Mouse (Mus musculus) kidney, adult 2 months (tissue): ENCODE measurements at regions not wholly inside any gene's neighbourhood (a gene's known extent, or its start where the extent isn't known, plus 50 kb on each side); places are given as distances from the start of the nearest gene placed in this dataset.
"Not testable (repeated sequence)": the region's sequence is repeated elsewhere in the genome, so short reads cannot be mapped to it uniquely, and the experiment has no call there.

Experiments used
- DNase-seq: peaks from one replicate; pipeline ENCODE4 v3.0.0; 2021
- H3K27ac ChIP-seq: fragments of 200-500 bp; 2 replicates; pipeline ENCODE4 v1.5.1; 2012; ENCODE audit warnings: low read depth, low read length, control low read depth, inconsistent platforms; ENCODE audit not compliant: insufficient read depth
- H3K27me3 ChIP-seq: fragments of 200-500 bp; replicated peaks from 2 replicates; pipeline ENCODE4 v1.6.1; 2012; ENCODE audit warnings: mild to moderate bottlenecking, moderate library complexity, low read length, inconsistent platforms; ENCODE audit not compliant: control insufficient read depth, insufficient read depth
- H3K36me3 ChIP-seq: fragments of 200-500 bp; 2 replicates; pipeline ENCODE4 v1.6.1; 2012; ENCODE audit warnings: mild to moderate bottlenecking, moderate library complexity, low read length, inconsistent platforms; ENCODE audit not compliant: control insufficient read depth, insufficient read depth
- H3K4me1 ChIP-seq: fragments of 200-500 bp; 2 replicates; pipeline ENCODE4 v1.6.1; 2011; ENCODE audit warnings: low read length; ENCODE audit not compliant: control insufficient read depth, insufficient read depth
- H3K4me3 ChIP-seq: fragments of 200-500 bp; 2 replicates; pipeline ENCODE4 v1.5.1; 2011; ENCODE audit warnings: mild to moderate bottlenecking, low read depth, low read length, control low read depth; ENCODE audit not compliant: insufficient read depth
- CTCF ChIP-seq: fragments of 200-500 bp; conservative IDR thresholded peaks from 2 replicates; pipeline ENCODE4 v1.5.1; 2011; ENCODE audit warnings: low read depth, mild to moderate bottlenecking, control low read depth, low read length, moderate library complexity, mixed read lengths; ENCODE audit not compliant: insufficient read depth, insufficient read length
- POLR2A ChIP-seq: fragments of 200-500 bp; IDR thresholded peaks from one replicate; pipeline ENCODE4 v1.6.1; 2011; ENCODE audit warnings: low read depth, low read length, control low read depth
- WGBS: fragments of 180-500 bp; shearing (Covaris S2); methylation state at CpG from one replicate; pipeline ENCODE4 v1.1.7; 2018; 5-methylcytosine and 5-hydroxymethylcytosine counted together

DNA sequence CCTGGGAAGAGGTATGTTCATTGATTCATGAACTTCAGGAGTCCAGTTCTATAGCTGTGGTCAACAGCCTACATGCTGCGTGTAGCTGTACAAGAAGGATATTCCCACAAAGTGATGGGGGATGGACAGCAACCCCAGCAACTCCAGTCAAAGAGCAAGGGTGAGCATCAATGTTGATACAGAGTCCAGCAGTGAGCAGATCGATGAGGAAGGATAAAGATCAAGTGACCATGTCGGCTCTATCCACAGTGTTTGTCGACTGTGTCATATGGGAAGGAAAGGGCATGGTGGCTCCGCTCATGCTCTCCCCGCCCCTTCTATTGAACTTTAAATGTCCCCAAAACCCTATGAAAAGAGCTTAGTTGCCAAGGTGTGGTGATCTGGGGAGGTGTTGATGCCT, 196.6 kb downstream of the Fam43a start:
- WGBS: 94% methylated on average over 6 of the region's 6 CpGs
- Histone ChIP-seq H3K27me3 (no peaks in the 10 kb centered on the region), H3K4me1 (peaks cover 24% of the 10 kb centered on the region; the same call in 1 of the 2 replicates), H3K36me3 (no peaks in the 10 kb centered on the region), H3K4me3 (no peak overlapping the region), H3K27ac (0 out of 2 replicates have a peak overlapping the region, but pooled peaks have one; percentile 6)
- DNase-seq: no peak
- TF ChIP-seq POLR2A: no peak
- no peak for TF ChIP-seq CTCF

DNA sequence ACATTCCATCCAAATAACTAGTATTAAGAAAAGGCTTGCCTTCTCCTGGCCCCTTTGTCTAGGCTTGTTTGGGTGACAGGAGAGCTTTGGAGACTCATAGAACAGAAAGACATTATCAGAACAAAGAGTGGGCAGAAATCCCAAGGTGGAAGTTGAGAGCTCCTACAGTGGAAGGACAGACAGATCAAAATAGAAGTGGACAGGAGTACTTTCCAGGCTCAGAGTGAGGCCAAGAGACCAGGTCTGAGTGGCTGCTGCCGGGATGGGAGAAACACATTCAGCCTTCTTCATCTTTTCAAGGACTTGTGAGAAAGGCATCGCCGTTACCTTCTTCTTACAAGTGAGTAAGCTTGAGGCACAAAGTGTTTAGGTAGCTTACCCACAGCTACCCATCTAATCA, 197.5 kb downstream of the Fam43a start:
- peaks cover 20% of the 10 kb centered on the region; the same call in 1 of the 2 replicates for H3K4me1 ChIP-seq
- no peaks in the 10 kb centered on the region for H3K27me3 ChIP-seq
- no peaks in the 10 kb centered on the region for H3K36me3 ChIP-seq
- H3K27ac ChIP-seq: no peak overlapping the region
- TF ChIP-seq POLR2A (no peak), CTCF (no peak)
- DNase-seq: no peak
- no peak overlapping the region for H3K4me3 ChIP-seq
- WGBS: 99% methylated on average over 3 of the region's 3 CpGs

DNA sequence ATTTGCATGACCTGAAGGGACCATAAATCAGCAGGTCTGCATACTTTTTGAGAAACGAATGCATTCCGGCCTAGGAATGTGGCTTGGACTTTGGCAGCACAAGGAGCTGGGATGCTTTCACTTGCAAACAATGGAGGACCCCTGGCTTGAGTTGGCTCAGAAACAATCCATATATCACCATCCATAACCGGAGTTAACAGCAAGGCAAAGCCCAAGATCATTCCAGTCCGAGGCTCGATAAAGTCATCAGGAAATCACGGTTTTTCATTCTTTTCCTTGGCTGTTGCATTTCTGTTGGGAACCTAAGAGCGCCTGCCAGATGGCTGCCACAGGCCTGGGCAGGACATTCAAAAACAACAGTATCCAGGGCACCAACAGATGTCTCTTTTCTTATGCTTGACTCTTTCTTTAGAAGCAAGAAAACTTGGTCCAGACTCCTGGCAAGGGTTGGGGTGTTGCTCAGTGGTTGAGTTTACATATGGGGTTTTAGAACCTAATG, 198.5 kb downstream of the Fam43a start:
- TF ChIP-seq CTCF (no peak), POLR2A (no peak)
- no peaks in the 10 kb centered on the region for H3K27me3 ChIP-seq
- H3K36me3 ChIP-seq: no peaks in the 10 kb centered on the region
- peak overlapping the region; percentile 57 for H3K27ac ChIP-seq
- 34% methylated on average over 7 of the region's 7 CpGs for WGBS
- DNase-seq: peak; percentile 66
- H3K4me3 ChIP-seq: no peak overlapping the region
- H3K4me1 ChIP-seq: peaks cover 17% of the 10 kb centered on the region; the same call in 1 of the 2 replicates

DNA sequence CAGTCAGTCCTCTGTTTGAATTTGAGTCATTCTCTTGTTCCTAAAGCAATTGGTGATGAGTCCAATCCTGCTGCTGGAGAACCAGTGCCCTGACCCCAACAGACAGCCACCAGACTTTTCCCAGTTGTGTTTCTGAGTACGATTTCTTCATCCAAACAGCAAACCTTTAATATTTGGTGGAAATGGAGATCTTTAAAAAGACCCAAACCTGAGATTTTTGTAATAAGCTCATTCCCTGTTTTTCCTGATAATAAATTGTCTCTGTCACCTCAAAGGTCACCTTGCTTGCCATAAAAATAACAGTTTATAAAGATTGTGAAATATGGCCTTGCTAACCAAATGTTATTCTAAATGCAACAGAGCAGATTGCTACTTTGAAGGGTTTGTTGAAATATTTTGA, 199.0 kb downstream of the Fam43a start:
- no peaks in the 10 kb centered on the region for H3K36me3 ChIP-seq
- WGBS: 90% methylated on average over 1 of the region's 1 CpGs
- no peak for DNase-seq
- H3K4me3 ChIP-seq: no peak overlapping the region
- H3K4me1 ChIP-seq: peaks cover 13% of the 10 kb centered on the region; the same call in 1 of the 2 replicates
- H3K27ac ChIP-seq: peak overlapping the region; percentile 57
- no peaks in the 10 kb centered on the region for H3K27me3 ChIP-seq
- no peak for TF ChIP-seq CTCF
- TF ChIP-seq POLR2A: no peak

DNA sequence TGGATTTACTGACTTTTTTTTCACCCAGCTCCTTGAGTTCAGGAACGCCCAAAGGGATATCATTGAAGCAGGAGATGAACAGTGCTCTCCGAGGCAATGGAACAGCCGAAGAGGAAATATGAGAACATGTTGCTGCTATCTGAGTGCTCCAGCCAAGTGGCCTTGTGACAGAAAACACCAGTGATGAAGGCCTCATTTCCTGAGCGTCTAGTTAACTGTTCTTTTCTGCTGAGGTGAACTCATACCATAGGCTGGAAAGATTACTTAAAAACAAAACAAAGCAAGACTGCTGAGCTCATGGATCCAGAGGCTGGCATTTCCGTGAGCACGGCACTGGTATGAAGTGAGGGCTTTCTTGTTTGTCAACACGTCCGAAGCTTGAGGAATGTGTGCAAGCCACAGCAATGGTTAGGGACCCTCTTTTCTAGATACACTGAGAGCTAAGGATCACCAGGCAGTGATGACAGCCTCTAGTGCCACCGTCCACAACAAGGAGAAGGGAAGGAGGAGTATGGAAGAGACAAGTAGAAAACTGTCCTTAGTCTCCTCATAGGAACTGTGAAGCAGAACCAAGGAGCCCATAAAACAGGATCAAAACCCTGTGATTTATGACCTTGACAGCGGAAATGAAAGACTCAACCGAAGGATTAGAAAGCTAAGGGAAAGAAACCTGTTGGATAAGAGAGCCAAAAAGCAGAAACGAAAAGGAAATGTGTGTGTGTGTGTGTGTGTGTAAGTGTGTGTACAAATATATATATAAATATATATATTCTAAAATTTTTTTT, 200.4 kb downstream of the Fam43a start:
- WGBS: 41% methylated on average over 12 of the region's 12 CpGs
- H3K27ac ChIP-seq: peak overlapping the region; percentile 41

DNA sequence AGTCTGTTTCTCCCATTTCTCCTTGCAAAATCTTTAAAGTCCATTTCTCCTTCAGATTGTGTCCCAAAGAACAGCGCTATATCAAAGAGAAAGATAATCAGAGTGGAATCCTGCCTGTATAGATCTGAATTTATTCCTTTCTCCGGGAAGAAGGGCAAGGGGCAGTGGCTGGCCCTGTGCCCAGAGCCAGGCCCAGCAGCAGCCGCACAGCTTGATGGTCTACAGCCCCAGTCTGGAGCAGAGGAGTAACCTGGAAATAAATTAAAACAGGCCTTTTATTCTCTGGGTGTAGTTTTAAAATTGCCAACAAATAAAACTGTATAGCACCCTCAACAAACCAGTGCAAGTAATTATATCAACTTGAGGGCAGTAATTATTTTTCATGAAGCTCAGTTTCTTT, 204.5 kb downstream of the Fam43a start:
- 38% methylated on average over 3 of the region's 3 CpGs for WGBS
- no peaks in the 10 kb centered on the region for H3K27me3 ChIP-seq
- peaks cover 7% of the 10 kb centered on the region; the same call in 1 of the 2 replicates for H3K4me1 ChIP-seq
- no peaks in the 10 kb centered on the region for H3K36me3 ChIP-seq
- H3K27ac ChIP-seq: no peak overlapping the region
- H3K4me3 ChIP-seq: no peak overlapping the region
- no peak for TF ChIP-seq POLR2A
- no peak for TF ChIP-seq CTCF
- DNase-seq: no peak

More for the DNA sequence above, 200.4 kb downstream of the Fam43a start:
- peaks cover 12% of the 10 kb centered on the region; the same call in 1 of the 2 replicates for H3K4me1 ChIP-seq
- no peaks in the 10 kb centered on the region for H3K27me3 ChIP-seq
- no peaks in the 10 kb centered on the region for H3K36me3 ChIP-seq
- peak; percentile 65 for DNase-seq
- no peak overlapping the region for H3K4me3 ChIP-seq
- TF ChIP-seq CTCF (no peak), POLR2A (no peak)

DNA sequence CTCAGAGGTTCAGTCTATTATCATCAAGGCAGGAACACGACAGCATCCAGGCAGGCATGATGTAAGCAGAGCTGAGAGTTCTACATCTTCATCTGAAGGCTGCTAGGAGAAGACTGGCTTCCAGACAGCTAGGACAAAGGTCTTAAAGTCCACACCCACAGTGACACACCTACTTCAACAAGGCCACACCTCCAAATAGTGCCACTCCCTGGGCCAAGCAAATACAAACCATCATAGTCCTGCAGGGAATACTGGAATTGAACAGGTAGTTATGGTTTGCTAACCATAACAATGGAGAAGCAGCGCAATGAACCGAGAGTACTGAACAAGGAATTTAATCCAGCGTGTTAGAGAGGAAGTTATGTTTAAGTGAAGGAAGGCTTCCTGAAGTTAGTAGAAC, 206.7 kb downstream of the Fam43a start:
- H3K27ac ChIP-seq, H3K27me3 ChIP-seq, H3K4me3 ChIP-seq, DNase-seq, H3K36me3 ChIP-seq, H3K4me1 ChIP-seq: not testable (repeated sequence)
- 90% methylated on average over 4 of the region's 4 CpGs for WGBS

DNA sequence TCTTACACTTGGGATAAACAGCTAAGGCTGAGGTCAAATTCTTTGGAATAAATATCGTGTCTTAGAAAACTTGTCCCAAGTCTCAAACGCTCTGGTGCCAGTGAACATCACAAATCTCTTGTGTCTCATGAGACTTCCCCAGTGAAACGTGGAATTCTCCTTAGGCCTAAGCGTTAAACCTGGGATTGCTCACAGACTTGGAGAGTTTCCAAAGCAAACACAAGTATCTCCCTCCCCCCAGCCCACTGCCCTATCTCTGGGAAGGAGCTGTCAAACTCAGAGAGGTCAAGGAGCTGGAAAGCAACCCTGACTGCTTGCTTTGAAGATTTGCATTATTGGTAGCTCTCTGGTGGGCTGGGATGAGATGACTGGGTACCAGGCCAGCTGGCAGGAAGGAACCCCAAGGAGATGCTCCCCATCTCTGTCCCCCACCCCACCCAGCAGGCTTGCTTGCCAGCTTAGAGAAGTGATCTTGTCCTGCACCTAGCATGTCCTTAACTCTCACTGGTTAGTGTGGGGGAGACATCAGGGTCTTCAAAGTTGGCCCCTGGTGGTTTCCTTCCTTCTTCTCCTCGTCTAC, 219.1 kb downstream of the Fam43a start:
- Histone ChIP-seq H3K27me3 (no peaks in the 10 kb centered on the region), H3K4me3 (no peak overlapping the region), H3K27ac (no peak overlapping the region), H3K4me1 (peaks cover 15% of the 10 kb centered on the region), H3K36me3 (no peaks in the 10 kb centered on the region)
- no peak for DNase-seq
- 41% methylated on average over 5 of the region's 5 CpGs for WGBS
- TF ChIP-seq POLR2A: no peak
- no peak for TF ChIP-seq CTCF
